Comparison of ENCODE assay signal across 8 mouse cellular contexts in the genomic region with DNA sequence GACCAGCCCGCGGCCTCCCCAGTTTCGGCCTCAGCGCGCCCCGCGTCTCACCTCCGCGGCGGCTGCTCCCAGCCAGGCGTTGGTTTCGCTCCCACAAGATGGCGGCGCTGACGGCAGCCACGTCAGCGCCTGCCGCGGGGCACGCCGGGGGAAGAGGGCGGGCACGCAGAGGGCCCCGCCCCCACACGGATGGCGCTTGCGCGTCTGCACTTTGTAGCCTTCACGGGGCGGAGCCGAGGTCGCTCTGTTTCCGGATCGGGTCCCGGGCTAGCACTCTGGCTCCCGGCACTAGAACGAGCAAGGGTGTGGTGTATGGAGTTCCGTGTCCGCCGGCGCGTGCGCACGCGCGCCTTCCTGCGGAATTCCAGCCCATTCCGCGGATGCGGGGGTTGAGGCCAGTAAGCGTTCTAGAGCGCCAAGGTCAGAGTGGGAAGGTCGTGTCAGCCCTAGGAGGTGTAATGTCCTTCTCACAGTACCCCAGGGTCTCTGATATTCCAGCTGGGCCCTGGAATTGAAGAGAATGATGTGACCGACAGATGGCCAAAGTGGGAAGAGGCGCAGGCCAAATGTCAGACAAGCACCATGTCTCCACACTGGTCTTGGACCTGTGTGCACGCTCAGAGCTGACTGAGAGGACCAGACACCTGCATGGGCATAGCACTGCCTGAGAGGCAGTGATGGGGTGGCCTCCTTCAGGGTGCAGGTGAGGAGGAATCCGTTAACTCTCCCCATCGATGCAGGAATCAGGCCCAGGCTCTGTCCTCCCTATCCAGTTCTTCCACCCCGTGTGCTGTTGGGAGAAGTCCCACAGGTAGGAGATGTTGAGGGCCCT. TPM values are rescaled to one million over a fixed set of nuclear protein-coding genes. Genes with fewer than 3 reads are reported as not detected.
DNase-seq lines count a peak whose midpoint lies in the region; ATAC-seq and TF ChIP-seq lines count a peak whose summit lies in the region.

A gene (minus strand): TSS at position 149 of the 832 bp plus-strand sequence.

- no peaks in the 10 kb centered on the region for H3K36me3 ChIP-seq in hindbrain, embryonic 14.5 days (replicated peaks; ENCODE audit: control insufficient read depth, insufficient read depth)

- WGBS in hindbrain, embryonic 14.5 days = 5% methylated on average over 58 of the region's 59 CpGs

- no peaks in the 10 kb centered on the region for H3K9me3 ChIP-seq in hindbrain, embryonic 14.5 days (ENCODE audit: control insufficient read depth, low read length)

- in situ Hi-C loops in Patski (cut with MboI; ENCODE audit: low pct_unique_long_range_greater_than_20kb) = loop anchor here (5.0 kb wide), 1 partner anchor 244 kb away; a partner anchor contains a TSS

- no peaks in the 10 kb centered on the region for H3K27me3 ChIP-seq in Patski
- no peaks in the 10 kb centered on the region for H3K27me3 ChIP-seq in hindbrain, embryonic 14.5 days (ENCODE audit: control insufficient read depth, insufficient read depth, low read length)

- TF ChIP-seq CTCF in Patski (IDR thresholded peaks at IDR 0.05) = no peak

- H3K4me2 ChIP-seq in hindbrain, embryonic 14.5 days (replicated peaks) = peak within 1 kb of the TSS; percentile 83

- POLR2A ChIA-PET in Patski (lab: Charles Lee) = interaction anchor here (0.6 to 1.9 kb wide), 3 partner anchors 9 to 270 kb away, joined by 3 to 6 read pairs (median 3); no protein-coding TSS in a partner anchor

- ATAC-seq in Patski = peak; percentile 76
- ATAC-seq in hindbrain, embryonic 14.5 days (ENCODE audit: low FRiP score) = peak; percentile 94

- H3K27ac ChIP-seq in hindbrain, embryonic 14.5 days = peak within 1 kb of the TSS; percentile 91

- peak within 1 kb of the TSS; percentile 97 for H3K9ac ChIP-seq in hindbrain, embryonic 14.5 days

- H3K4me1 ChIP-seq in hindbrain, embryonic 14.5 days (replicated peaks; ENCODE audit: control insufficient read depth, insufficient read depth, low read length) = peaks cover 28% of the 10 kb centered on the region

- DNase-seq in Patski (ENCODE audit: low read depth, low spot score) = peak; percentile 86
- DNase-seq in cerebellum, postnatal 14 days = peak; percentile 98
- peak; percentile 92 to 94 for DNase-seq in frontal cortex, postnatal 25 days (ENCODE audit: low spot score in 2 of 2)
- peak; percentile 99 for DNase-seq in hindbrain, embryonic 14.5 days (ENCODE audit: low spot score)
- peak; percentile 95 to 96 for DNase-seq in layer of hippocampus, postnatal 36 days
- DNase-seq in lung, postnatal 36 days = peak; percentile 97
- peak; percentile 96 for DNase-seq in retina, postnatal 1 day
- DNase-seq in urinary bladder, adult 18-20 months (ENCODE audit: low spot score in 2 of 2) = peak; percentile 95 to 96

- H3K4me3 ChIP-seq in hindbrain, embryonic 14.5 days (replicated peaks; ENCODE audit: low read length) = peak within 1 kb of the TSS; percentile 98

- CTCF ChIA-PET in Patski (lab: Charles Lee) = no interaction called here

RNA-seq across cellular contexts. Expression of the gene that starts here (rescaled TPM):
- 522 TPM for polyA plus RNA-seq in Patski (2021)
- polyA plus RNA-seq in hindbrain, embryonic 14.5 days (2014; fragmentation: Nextera tagmentation; extraction: Ambion mirVana) = 611 and 652 TPM in 2 replicates
- total RNA-seq in layer of hippocampus, postnatal 36 days (2021) = 100 to 1,000 TPM; 489 to 533 TPM

Comparison
In these comparisons a context has a peak if more than half of its experiments do, and no peak if none do; other contexts are left out.
1. Peak in every context shown above with its lines: DNase-seq, ATAC-seq, H3K4me3 ChIP-seq and H3K27ac ChIP-seq.